Mouse (Mus musculus): ENCODE results near the gene Ormdl3. TPM values are rescaled to one million over a fixed set of nuclear protein-coding genes. Genes with fewer than 3 reads are reported as not detected.

Gene Ormdl3
- polyA plus RNA-seq, 1 experiment from 2014 or later, result 11.3 TPM

- no peak overlapping the region for H3K4me3 ChIP-seq (ENCODE audit: control insufficient read depth in 1 of 2, insufficient read depth in 1 of 2, low read depth in 1 of 2, low read length in 2 of 2)
- WGBS, result 77% methylated on average over 5 of the region's 5 CpGs
Observed at GRCm38 (mm10) chr11:98540319-98540718, 46.8 kb downstream of the Ormdl3 start.

DNA sequence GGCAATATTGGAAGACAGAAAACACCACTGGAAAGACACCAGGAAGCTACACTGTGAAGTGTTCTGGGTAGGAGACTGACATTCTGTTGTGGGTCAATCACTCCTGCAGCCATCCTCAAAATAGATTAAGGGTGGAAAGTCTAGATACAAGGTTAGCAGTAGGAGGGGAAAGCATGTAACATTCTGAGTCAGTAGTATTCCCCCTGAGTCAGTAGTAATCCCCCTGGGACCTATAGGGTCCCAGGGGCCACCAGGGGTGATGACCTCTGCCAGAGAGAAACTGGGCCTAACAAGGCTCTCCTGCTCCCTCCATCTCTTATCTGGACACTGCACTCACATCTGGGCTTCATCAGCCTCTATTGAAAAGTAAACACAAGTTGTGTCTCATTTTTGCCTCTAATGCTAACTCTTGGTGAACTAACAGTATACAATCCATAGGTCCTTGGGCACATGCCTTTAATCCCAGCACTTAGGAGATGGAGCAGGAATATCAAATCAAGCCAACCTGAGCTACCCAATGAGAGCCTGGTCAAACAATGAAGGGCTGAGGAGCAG, 49.6 kb downstream of the Ormdl3 start:
- ATAC-seq (ENCODE audit: insufficient number of reproducible peaks, insufficient read depth, low FRiP score, low read depth), result no peak
- H3K36me3 ChIP-seq (ENCODE audit: control insufficient read depth, insufficient read depth, low read length), result no peaks in the 10 kb centered on the region

More at GRCm38 (mm10) chr11:98540319-98540718, 46.8 kb downstream of the Ormdl3 start:
- Histone ChIP-seq H3K36me3 (ENCODE audit: control insufficient read depth, insufficient read depth, low read length) (no peaks in the 10 kb centered on the region), H3K27ac (replicated peaks in 1 of 2; ENCODE audit: control insufficient read depth in 1 of 2, insufficient read depth in 1 of 2, low read depth in 2 of 2, low read length in 2 of 2) (no peak overlapping the region), H3K9me3 (ENCODE audit: control insufficient read depth, low read length) (no peaks in the 10 kb centered on the region), H3K4me2 (ENCODE audit: low read length) (no peak overlapping the region), H3K9ac (ENCODE audit: low read length) (no peak overlapping the region), H3K4me1 (ENCODE audit: control insufficient read depth in 2 of 2, insufficient read depth in 2 of 2, low read length in 2 of 2) (peaks cover 0 to 2% of the 10 kb centered on the region in 2 experiments; a peak in 1 of 4 replicates), H3K27me3 (ENCODE audit: control insufficient read depth, insufficient read depth, low read length) (peaks cover 23% of the 10 kb centered on the region)
- ATAC-seq (ENCODE audit: insufficient number of reproducible peaks, insufficient read depth, low FRiP score, low read depth), result no peak

More for the DNA sequence above, 49.6 kb downstream of the Ormdl3 start:
- no peak overlapping the region for H3K4me2 ChIP-seq (ENCODE audit: low read length)
- H3K9ac ChIP-seq (ENCODE audit: low read length), result no peak overlapping the region
- H3K27me3 ChIP-seq (ENCODE audit: control insufficient read depth, insufficient read depth, low read length), result peaks cover 6% of the 10 kb centered on the region
- H3K9me3 ChIP-seq (ENCODE audit: control insufficient read depth, low read length), result no peaks in the 10 kb centered on the region
- no peaks in the 10 kb centered on the region for H3K4me1 ChIP-seq (ENCODE audit: control insufficient read depth in 2 of 2, insufficient read depth in 2 of 2, low read length in 2 of 2)
- H3K4me3 ChIP-seq (ENCODE audit: control insufficient read depth in 1 of 2, insufficient read depth in 1 of 2, low read depth in 1 of 2, low read length in 2 of 2), result no peak overlapping the region
- H3K27ac ChIP-seq (replicated peaks in 1 of 2; ENCODE audit: control insufficient read depth in 1 of 2, insufficient read depth in 1 of 2, low read depth in 2 of 2, low read length in 2 of 2), result no peak overlapping the region

Other genes starting within 250 kb of the Ormdl3 start
- gene Ppp1r1b, start 239.0 kb downstream of the Ormdl3 start, polyA plus RNA-seq (2014; fragmentation: Nextera tagmentation; extraction: Ambion mirVana), result 42.2 and 48.3 TPM in 2 replicates
- gene Stard3, start 229.0 kb downstream of the Ormdl3 start, polyA plus RNA-seq (2014; fragmentation: Nextera tagmentation; extraction: Ambion mirVana), result 33.1 and 35.4 TPM in 2 replicates
- 169 and 178 TPM in 2 replicates for gene Tcap, start 203.6 kb downstream of the Ormdl3 start, polyA plus RNA-seq (2014; fragmentation: Nextera tagmentation; extraction: Ambion mirVana)
- gene Pnmt, start 200.9 kb downstream of the Ormdl3 start, polyA plus RNA-seq (2014; fragmentation: Nextera tagmentation; extraction: Ambion mirVana), result 0.70 and 0.86 TPM in 2 replicates
- 14.2 and 15.5 TPM in 2 replicates for gene Pgap3, start 186.9 kb downstream of the Ormdl3 start, polyA plus RNA-seq (2014; fragmentation: Nextera tagmentation; extraction: Ambion mirVana)
- 54.5 and 55.1 TPM in 2 replicates for gene Erbb2, start 174.9 kb downstream of the Ormdl3 start, polyA plus RNA-seq (2014; fragmentation: Nextera tagmentation; extraction: Ambion mirVana)
- gene Mien1, start 148.4 kb downstream of the Ormdl3 start, polyA plus RNA-seq (2014; fragmentation: Nextera tagmentation; extraction: Ambion mirVana), result 120 and 138 TPM in 2 replicates
- 0.50 TPM in 1 of 2 replicates, not detected in the other for gene Grb7, start 141.0 kb downstream of the Ormdl3 start, polyA plus RNA-seq (2014; fragmentation: Nextera tagmentation; extraction: Ambion mirVana)
- gene Ikzf3, start 41.3 kb downstream of the Ormdl3 start, polyA plus RNA-seq (2014; fragmentation: Nextera tagmentation; extraction: Ambion mirVana), result 0.19 TPM in 1 of 2 replicates, not detected in the other
- gene Zpbp2, start 36.3 kb downstream of the Ormdl3 start, polyA plus RNA-seq (2014; fragmentation: Nextera tagmentation; extraction: Ambion mirVana), result 0.16 and 0.47 TPM in 2 replicates
- not detected in 2 replicates for gene Lrrc3c, start 10.9 kb upstream of the Ormdl3 start, polyA plus RNA-seq (2014; fragmentation: Nextera tagmentation; extraction: Ambion mirVana)
- 0.68 TPM in 1 of 2 replicates, not detected in the other for gene Gm12355, start 38.3 kb upstream of the Ormdl3 start, polyA plus RNA-seq (2014; fragmentation: Nextera tagmentation; extraction: Ambion mirVana)
- gene Gsdma3, start 39.0 kb upstream of the Ormdl3 start, polyA plus RNA-seq (2014; fragmentation: Nextera tagmentation; extraction: Ambion mirVana), result not detected in 2 replicates
- gene Gsdma2, start 59.4 kb upstream of the Ormdl3 start, polyA plus RNA-seq (2014; fragmentation: Nextera tagmentation; extraction: Ambion mirVana), result not detected in 2 replicates
- not detected in 2 replicates for gene Gsdma, start 77.0 kb upstream of the Ormdl3 start, polyA plus RNA-seq (2014; fragmentation: Nextera tagmentation; extraction: Ambion mirVana)
- 95.3 and 120 TPM in 2 replicates for gene Psmd3, start 95.2 kb upstream of the Ormdl3 start, polyA plus RNA-seq (2014; fragmentation: Nextera tagmentation; extraction: Ambion mirVana)
- not detected in 2 replicates for gene Csf3, start 113.9 kb upstream of the Ormdl3 start, polyA plus RNA-seq (2014; fragmentation: Nextera tagmentation; extraction: Ambion mirVana)
- gene Med24, start 142.1 kb upstream of the Ormdl3 start, polyA plus RNA-seq (2014; fragmentation: Nextera tagmentation; extraction: Ambion mirVana), result 28.5 and 31.0 TPM in 2 replicates
- gene Thra, start 153.3 kb upstream of the Ormdl3 start, polyA plus RNA-seq (2014; fragmentation: Nextera tagmentation; extraction: Ambion mirVana), result 45.3 and 55.6 TPM in 2 replicates
- gene Nr1d1, start 188.0 kb upstream of the Ormdl3 start, polyA plus RNA-seq (2014; fragmentation: Nextera tagmentation; extraction: Ambion mirVana), result 6.0 and 6.4 TPM in 2 replicates
- 13.3 and 15.3 TPM in 2 replicates for gene Msl1, start 208.1 kb upstream of the Ormdl3 start, polyA plus RNA-seq (2014; fragmentation: Nextera tagmentation; extraction: Ambion mirVana)
- 22.6 and 22.9 TPM in 2 replicates for gene Casc3, start 217.5 kb upstream of the Ormdl3 start, polyA plus RNA-seq (2014; fragmentation: Nextera tagmentation; extraction: Ambion mirVana)
- gene Rapgefl1, start 249.4 kb upstream of the Ormdl3 start, polyA plus RNA-seq (2014; fragmentation: Nextera tagmentation; extraction: Ambion mirVana), result 0.82 and 0.95 TPM in 2 replicates

All from heart, embryonic 14.5 days (tissue).